Mouse (Mus musculus): Measurements from ENCODE around the gene Prdx5. TPM values are rescaled to one million over a fixed set of nuclear protein-coding genes. Genes with fewer than 3 reads are reported as not detected.

The Prdx5 gene
- polyA plus RNA-seq, 1 experiment: 276 TPM

DNA sequence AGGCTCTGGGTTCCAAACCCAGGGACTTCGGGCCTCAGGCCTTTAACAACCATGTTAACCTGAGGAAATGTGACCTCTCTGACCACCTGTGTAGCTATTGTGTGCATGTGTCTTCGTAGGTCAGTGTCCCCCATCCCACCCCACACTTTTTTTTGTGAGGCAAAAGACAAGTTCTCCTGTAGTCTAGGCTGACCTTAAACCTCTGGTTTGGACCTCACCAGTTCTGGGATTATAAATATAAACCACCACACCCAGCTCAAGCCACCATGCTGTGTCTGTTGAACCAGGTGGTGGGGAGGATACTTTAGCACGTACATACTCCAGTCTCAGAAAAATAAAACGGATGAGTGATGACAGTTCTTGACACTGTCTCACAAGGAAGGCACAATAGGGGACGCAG, 40.0 kb upstream of the Prdx5 start:
- TF ChIP-seq SRF (IDR thresholded peaks at IDR 0.05; ENCODE audit: control insufficient read depth, insufficient read length, low read depth) (no peak), CEBPB (IDR thresholded peaks at IDR 0.05; ENCODE audit: insufficient read depth, poor library complexity, severe bottlenecking) (no peak), TCF12 (IDR thresholded peaks at IDR 0.05; ENCODE audit: insufficient read depth, poor library complexity, severe bottlenecking) (no peak)
- peak overlapping the region; percentile 86 for H3K4me3 ChIP-seq

GRCm38 (mm10) chr19:6949532-6949931, 39.6 kb upstream of the Prdx5 start:
- H3K79me2 ChIP-seq (ENCODE audit: control insufficient read depth, insufficient read depth): no peaks in the 10 kb centered on the region
- H3K4me3 ChIP-seq: peak overlapping the region; percentile 86
- no peaks in the 10 kb centered on the region for H3K27me3 ChIP-seq (ENCODE audit: control insufficient read depth, insufficient read depth, insufficient read length)
- H3ac ChIP-seq (ENCODE audit: control insufficient read depth, insufficient read length): no peak overlapping the region
- peak; percentile 23 for TF ChIP-seq POLR2AphosphoS2 (IDR thresholded peaks at IDR 0.05; ENCODE audit: insufficient read length, low read depth)
- TF ChIP-seq E2F4 (IDR thresholded peaks at IDR 0.05; ENCODE audit: insufficient read depth): no peak
- H3K4me2 ChIP-seq (ENCODE audit: low read depth): no peak overlapping the region
- H3K36me3 ChIP-seq (ENCODE audit: control insufficient read depth, insufficient read depth): no peaks in the 10 kb centered on the region

More for the DNA sequence above, 40.0 kb upstream of the Prdx5 start:
- Histone ChIP-seq H3K36me3 (ENCODE audit: control insufficient read depth, insufficient read depth) (no peaks in the 10 kb centered on the region), H3ac (ENCODE audit: control insufficient read depth, insufficient read length) (peak overlapping the region; percentile 63), H3K27me3 (ENCODE audit: control insufficient read depth, insufficient read depth, insufficient read length) (no peaks in the 10 kb centered on the region), H3K79me2 (ENCODE audit: control insufficient read depth, insufficient read depth) (no peaks in the 10 kb centered on the region), H3K4me2 (ENCODE audit: low read depth) (peak overlapping the region; percentile 87)

DNA sequence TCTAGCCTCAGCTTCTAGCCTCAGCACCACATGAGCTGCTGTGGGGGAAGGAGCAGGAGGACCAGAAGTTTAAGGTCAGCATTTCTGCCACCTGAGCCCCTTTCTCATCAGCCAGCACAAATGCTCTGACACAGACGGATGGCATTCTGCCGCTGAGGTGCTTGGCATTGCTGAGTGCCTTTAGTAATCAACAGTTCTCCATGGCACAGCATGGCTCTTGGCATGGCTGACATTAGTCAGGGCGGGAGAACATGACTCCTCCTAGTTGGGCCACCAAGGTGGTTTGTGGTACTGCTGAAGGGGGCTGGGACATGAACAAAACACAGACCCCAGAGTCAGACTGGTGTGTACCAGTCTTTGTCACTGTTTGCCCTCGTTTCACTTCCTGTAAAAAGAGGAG, 38.3 kb upstream of the Prdx5 start:
- Histone ChIP-seq H3K79me2 (ENCODE audit: control insufficient read depth, insufficient read depth) (peaks cover 7% of the 10 kb centered on the region), H3K27me3 (ENCODE audit: control insufficient read depth, insufficient read depth, insufficient read length) (no peaks in the 10 kb centered on the region), H3ac (ENCODE audit: control insufficient read depth, insufficient read length) (no peak overlapping the region), H3K36me3 (ENCODE audit: control insufficient read depth, insufficient read depth) (no peaks in the 10 kb centered on the region), H3K4me2 (ENCODE audit: low read depth) (no peak overlapping the region), H3K4me3 (no peak overlapping the region)
- TF ChIP-seq USF1 (IDR thresholded peaks at IDR 0.05; ENCODE audit: low read depth): no peak
- TF ChIP-seq SRF (IDR thresholded peaks at IDR 0.05; ENCODE audit: control insufficient read depth, insufficient read length, low read depth): no peak
- no peak for TF ChIP-seq MYOD1 (IDR thresholded peaks at IDR 0.05; ENCODE audit: control insufficient read depth in 1 of 3, insufficient read length in 2 of 3, low read depth in 2 of 3)
- no peak for TF ChIP-seq MYOG (IDR thresholded peaks at IDR 0.05; ENCODE audit: control insufficient read depth in 1 of 3, insufficient read depth in 1 of 3, insufficient read length in 2 of 3, low read depth in 2 of 3)
- TF ChIP-seq TCF12 (IDR thresholded peaks at IDR 0.05; ENCODE audit: insufficient read depth, poor library complexity, severe bottlenecking): no peak
- no peak for TF ChIP-seq MAX (IDR thresholded peaks at IDR 0.05; ENCODE audit: low read depth)
- no peak for TF ChIP-seq POLR2AphosphoS2 (IDR thresholded peaks at IDR 0.05; ENCODE audit: insufficient read length, low read depth)
- no peak for TF ChIP-seq POLR2A (IDR thresholded peaks at IDR 0.05; ENCODE audit: insufficient read length, low read depth)
- TF ChIP-seq E2F4 (IDR thresholded peaks at IDR 0.05; ENCODE audit: insufficient read depth): no peak
- TF ChIP-seq CEBPB (IDR thresholded peaks at IDR 0.05; ENCODE audit: insufficient read depth, poor library complexity, severe bottlenecking): no peak
- no peak for TF ChIP-seq TCF3 (IDR thresholded peaks at IDR 0.05; ENCODE audit: insufficient read length, low read depth)
- TF ChIP-seq REST (IDR thresholded peaks at IDR 0.05; ENCODE audit: insufficient read depth, insufficient read length): no peak

GRCm38 (mm10) chr19:6947742-6948141, 37.8 kb upstream of the Prdx5 start:
- H3K4me3 ChIP-seq: no peak overlapping the region
- no peak overlapping the region for H3ac ChIP-seq (ENCODE audit: control insufficient read depth, insufficient read length)
- H3K4me2 ChIP-seq (ENCODE audit: low read depth): no peak overlapping the region
- H3K79me2 ChIP-seq (ENCODE audit: control insufficient read depth, insufficient read depth): peaks cover 10% of the 10 kb centered on the region
- TF ChIP-seq MYOD1 (IDR thresholded peaks at IDR 0.05; ENCODE audit: control insufficient read depth in 1 of 3, insufficient read length in 2 of 3, low read depth in 2 of 3) (no peak), REST (IDR thresholded peaks at IDR 0.05; ENCODE audit: insufficient read depth, insufficient read length) (no peak), SRF (IDR thresholded peaks at IDR 0.05; ENCODE audit: control insufficient read depth, insufficient read length, low read depth) (no peak), CEBPB (IDR thresholded peaks at IDR 0.05; ENCODE audit: insufficient read depth, poor library complexity, severe bottlenecking) (no peak), TCF12 (IDR thresholded peaks at IDR 0.05; ENCODE audit: insufficient read depth, poor library complexity, severe bottlenecking) (no peak)
- no peaks in the 10 kb centered on the region for H3K36me3 ChIP-seq (ENCODE audit: control insufficient read depth, insufficient read depth)
- no peaks in the 10 kb centered on the region for H3K27me3 ChIP-seq (ENCODE audit: control insufficient read depth, insufficient read depth, insufficient read length)

DNA sequence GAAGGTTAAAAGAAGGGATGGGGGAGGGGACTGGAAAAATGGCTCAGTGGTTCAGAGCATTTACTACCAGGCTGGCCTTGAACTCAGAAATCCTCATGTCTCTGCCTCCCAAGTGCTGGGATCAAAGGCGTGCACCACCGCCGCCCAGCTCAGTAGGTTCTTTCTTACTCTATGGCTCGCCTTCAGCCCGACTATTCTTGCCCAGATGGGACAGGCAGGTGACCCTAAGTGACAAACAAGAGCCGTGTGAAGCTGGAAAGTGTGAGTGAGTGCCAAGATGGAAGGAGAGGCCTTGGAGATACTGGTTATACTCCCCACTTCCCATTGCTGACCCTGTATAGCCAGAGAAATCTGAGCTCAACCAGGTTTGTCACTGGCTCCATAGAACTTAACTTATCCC, 33.8 kb upstream of the Prdx5 start:
- H3K4me2 ChIP-seq (ENCODE audit: low read depth): no peak overlapping the region
- peaks cover 14% of the 10 kb centered on the region for H3K79me2 ChIP-seq (ENCODE audit: control insufficient read depth, insufficient read depth)
- no peak overlapping the region for H3K4me3 ChIP-seq
- TF ChIP-seq TCF3 (IDR thresholded peaks at IDR 0.05; ENCODE audit: insufficient read length, low read depth): no peak
- no peak for TF ChIP-seq POLR2AphosphoS2 (IDR thresholded peaks at IDR 0.05; ENCODE audit: insufficient read length, low read depth)
- TF ChIP-seq POLR2A (IDR thresholded peaks at IDR 0.05; ENCODE audit: insufficient read length, low read depth): no peak
- no peak for TF ChIP-seq USF1 (IDR thresholded peaks at IDR 0.05; ENCODE audit: low read depth)
- TF ChIP-seq MAX (IDR thresholded peaks at IDR 0.05; ENCODE audit: low read depth): no peak
- TF ChIP-seq SRF (IDR thresholded peaks at IDR 0.05; ENCODE audit: control insufficient read depth, insufficient read length, low read depth): no peak
- no peak for TF ChIP-seq CEBPB (IDR thresholded peaks at IDR 0.05; ENCODE audit: insufficient read depth, poor library complexity, severe bottlenecking)
- no peak for TF ChIP-seq MYOG (IDR thresholded peaks at IDR 0.05; ENCODE audit: control insufficient read depth in 1 of 3, insufficient read depth in 1 of 3, insufficient read length in 2 of 3, low read depth in 2 of 3)
- no peak for TF ChIP-seq REST (IDR thresholded peaks at IDR 0.05; ENCODE audit: insufficient read depth, insufficient read length)
- TF ChIP-seq TCF12 (IDR thresholded peaks at IDR 0.05; ENCODE audit: insufficient read depth, poor library complexity, severe bottlenecking): no peak
- TF ChIP-seq MYOD1 (IDR thresholded peaks at IDR 0.05; ENCODE audit: control insufficient read depth in 1 of 3, insufficient read length in 2 of 3, low read depth in 2 of 3): no peak
- H3K36me3 ChIP-seq (ENCODE audit: control insufficient read depth, insufficient read depth): no peaks in the 10 kb centered on the region
- no peaks in the 10 kb centered on the region for H3K27me3 ChIP-seq (ENCODE audit: control insufficient read depth, insufficient read depth, insufficient read length)
- no peak overlapping the region for H3ac ChIP-seq (ENCODE audit: control insufficient read depth, insufficient read length)

Measured in myocyte (in vitro differentiated cells).